Mouse (Mus musculus) kidney, adult 2 months (tissue): ENCODE results near the gene Foxn3. TPM values are rescaled to one million over a fixed set of nuclear protein-coding genes. Genes with fewer than 3 reads are reported as not detected.

Experiments used
- DNase-seq: peaks from one replicate; pipeline ENCODE4 v3.0.0; 2021
- H3K27ac ChIP-seq: fragments of 200-500 bp; 2 replicates; pipeline ENCODE4 v1.5.1; 2012; ENCODE audit warnings: low read depth, low read length, control low read depth, inconsistent platforms; ENCODE audit not compliant: insufficient read depth
- H3K27me3 ChIP-seq: fragments of 200-500 bp; replicated peaks from 2 replicates; pipeline ENCODE4 v1.6.1; 2012; ENCODE audit warnings: mild to moderate bottlenecking, moderate library complexity, low read length, inconsistent platforms; ENCODE audit not compliant: control insufficient read depth, insufficient read depth
- H3K36me3 ChIP-seq: fragments of 200-500 bp; 2 replicates; pipeline ENCODE4 v1.6.1; 2012; ENCODE audit warnings: mild to moderate bottlenecking, moderate library complexity, low read length, inconsistent platforms; ENCODE audit not compliant: control insufficient read depth, insufficient read depth
- H3K4me1 ChIP-seq: fragments of 200-500 bp; 2 replicates; pipeline ENCODE4 v1.6.1; 2011; ENCODE audit warnings: low read length; ENCODE audit not compliant: control insufficient read depth, insufficient read depth
- H3K4me3 ChIP-seq: fragments of 200-500 bp; 2 replicates; pipeline ENCODE4 v1.5.1; 2011; ENCODE audit warnings: mild to moderate bottlenecking, low read depth, low read length, control low read depth; ENCODE audit not compliant: insufficient read depth
- CTCF ChIP-seq: fragments of 200-500 bp; conservative IDR thresholded peaks from 2 replicates; pipeline ENCODE4 v1.5.1; 2011; ENCODE audit warnings: low read depth, mild to moderate bottlenecking, control low read depth, low read length, moderate library complexity, mixed read lengths; ENCODE audit not compliant: insufficient read depth, insufficient read length
- POLR2A ChIP-seq: fragments of 200-500 bp; IDR thresholded peaks from one replicate; pipeline ENCODE4 v1.6.1; 2011; ENCODE audit warnings: low read depth, low read length, control low read depth
- WGBS: fragments of 180-500 bp; shearing (Covaris S2); methylation state at CpG from one replicate; pipeline ENCODE4 v1.1.7; 2018; 5-methylcytosine and 5-hydroxymethylcytosine counted together
- polyA plus RNA-seq: library from polyadenylated mRNA; depleted of rRNA; stranded (reverse); fragments of >200 nt; gene quantifications from 2 replicates; pipeline ENCODE4 v1.2.3, GENCODE M21; 2012

The Foxn3 gene
- polyA plus RNA-seq, 1 experiment = 28.0 TPM

DNA sequence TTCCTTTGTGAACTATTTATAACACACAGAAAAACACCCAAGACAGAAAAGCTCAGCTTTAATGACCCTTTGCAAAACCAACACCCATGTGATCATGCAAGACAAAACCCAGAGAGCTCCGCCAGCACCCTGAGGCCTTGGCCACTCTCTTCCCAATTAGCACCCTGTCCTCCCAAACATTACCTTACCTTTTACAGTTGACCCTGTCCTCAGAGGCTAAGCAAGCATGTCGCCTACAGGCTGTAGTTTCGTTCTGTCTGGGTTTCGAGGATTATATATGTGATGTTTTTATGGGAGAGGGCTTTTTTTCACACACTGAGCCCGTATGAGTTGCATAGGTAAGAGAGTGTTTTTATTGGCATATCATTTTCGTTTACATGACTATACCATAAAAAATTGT lies 26.1 kb downstream of the Foxn3 start:
- Histone ChIP-seq H3K36me3 (no peaks in the 10 kb centered on the region), H3K4me3 (no peak overlapping the region), H3K27me3 (no peaks in the 10 kb centered on the region), H3K27ac (no peak overlapping the region), H3K4me1 (no peaks in the 10 kb centered on the region)
- WGBS = 75% methylated on average over 6 of the region's 6 CpGs
- TF ChIP-seq CTCF (no peak), POLR2A (no peak)
- no peak for DNase-seq

DNA sequence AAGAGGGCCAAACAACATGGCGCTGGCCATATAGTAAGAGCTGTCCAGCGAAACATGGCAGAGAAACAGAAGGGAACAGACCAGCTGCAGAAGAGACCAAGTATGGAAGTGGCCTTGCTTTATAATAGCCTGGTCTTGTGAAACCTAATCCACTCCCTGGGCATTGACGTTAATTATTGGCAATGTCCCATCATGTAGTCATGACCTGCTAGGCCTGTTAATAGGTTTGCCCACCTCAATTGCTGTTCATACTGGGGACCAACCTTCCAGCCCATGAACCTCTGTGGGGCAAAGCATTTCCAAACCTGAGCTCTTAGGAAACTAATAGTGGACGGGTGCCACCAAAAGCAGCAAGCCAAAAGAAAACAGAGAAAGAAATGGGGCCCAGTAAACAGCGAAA lies 27.0 kb downstream of the Foxn3 start:
- DNase-seq = no peak
- no peak overlapping the region for H3K4me3 ChIP-seq
- H3K4me1 ChIP-seq = no peaks in the 10 kb centered on the region
- H3K27ac ChIP-seq = no peak overlapping the region
- H3K36me3 ChIP-seq = no peaks in the 10 kb centered on the region
- TF ChIP-seq CTCF = no peak
- no peak for TF ChIP-seq POLR2A
- no peaks in the 10 kb centered on the region for H3K27me3 ChIP-seq
- 96% methylated on average over 5 of the region's 5 CpGs for WGBS

DNA sequence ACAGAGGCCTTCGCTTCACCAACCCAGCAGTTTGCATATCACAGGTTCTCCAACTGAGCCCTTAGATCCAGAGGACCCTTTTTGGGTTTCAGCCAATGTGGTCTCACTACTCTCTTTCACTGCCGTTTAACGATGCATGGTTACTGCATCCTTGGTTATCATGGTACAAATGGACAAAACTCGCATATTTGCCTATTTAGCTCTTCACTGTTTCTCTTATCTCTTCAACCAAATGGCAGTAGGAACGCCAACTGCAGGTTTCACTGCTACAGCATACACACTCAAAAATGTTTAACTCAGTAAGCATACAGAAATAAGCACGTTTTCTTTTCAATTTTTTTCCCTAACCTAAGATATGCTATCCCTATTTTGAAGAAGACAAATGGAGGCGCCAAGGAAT lies 31.0 kb downstream of the Foxn3 start:
- Histone ChIP-seq H3K4me3 (no peak overlapping the region), H3K4me1 (peaks cover 7% of the 10 kb centered on the region; the same call in 1 of the 2 replicates), H3K36me3 (no peaks in the 10 kb centered on the region), H3K27ac (no peak overlapping the region), H3K27me3 (no peaks in the 10 kb centered on the region)
- TF ChIP-seq CTCF = no peak
- no peak for TF ChIP-seq POLR2A
- DNase-seq = no peak
- WGBS = 94% methylated on average over 7 of the region's 7 CpGs

DNA sequence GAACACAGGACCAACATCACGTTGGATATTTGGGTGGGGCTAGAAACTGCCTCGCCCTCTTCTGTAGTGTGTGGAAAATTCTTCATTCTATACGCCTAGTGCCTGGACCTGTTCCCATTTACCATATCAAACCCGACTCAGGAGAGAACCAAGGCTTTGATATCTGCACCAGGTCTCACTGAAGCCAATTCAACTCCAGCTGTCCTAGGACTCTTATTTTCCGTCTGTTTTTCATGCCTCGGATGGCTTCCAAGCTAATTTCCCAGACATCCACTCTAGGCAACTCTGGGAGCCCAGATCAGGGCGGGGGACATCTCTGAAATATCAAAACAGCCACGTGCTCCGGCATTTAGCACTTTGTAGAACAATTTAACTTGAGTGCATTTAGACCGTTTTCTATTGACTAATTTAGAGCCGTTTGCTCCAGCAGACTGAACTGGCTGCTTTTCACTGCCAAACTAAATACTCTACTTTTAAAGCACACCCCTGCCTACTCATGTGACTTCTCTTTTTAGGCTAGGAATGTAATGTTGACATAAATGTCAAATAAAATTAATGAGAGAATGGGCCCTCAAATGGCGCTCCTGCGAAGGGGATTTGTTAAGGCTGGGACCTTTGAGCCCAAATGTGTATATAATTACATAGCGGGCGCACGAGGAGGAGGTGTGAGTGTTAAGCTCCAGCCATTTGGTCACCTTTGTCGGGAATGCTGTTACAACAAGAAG lies 33.5 kb downstream of the Foxn3 start:
- Histone ChIP-seq H3K27me3 (no peaks in the 10 kb centered on the region), H3K27ac (no peak overlapping the region), H3K4me3 (no peak overlapping the region), H3K36me3 (no peaks in the 10 kb centered on the region), H3K4me1 (peaks cover 7% of the 10 kb centered on the region; the same call in 1 of the 2 replicates)
- TF ChIP-seq POLR2A = no peak
- TF ChIP-seq CTCF = no peak
- 36% methylated on average over 17 of the region's 17 CpGs for WGBS
- peak; percentile 55 for DNase-seq

- no peaks in the 10 kb centered on the region for H3K36me3 ChIP-seq
- no peaks in the 10 kb centered on the region for H3K27me3 ChIP-seq
- 55% methylated on average over 5 of the region's 5 CpGs for WGBS
- peaks cover 7% of the 10 kb centered on the region; the same call in 1 of the 2 replicates for H3K4me1 ChIP-seq
- H3K4me3 ChIP-seq = no peak overlapping the region
- peak; percentile 25 for DNase-seq
- H3K27ac ChIP-seq = no peak overlapping the region
- TF ChIP-seq POLR2A = no peak
- TF ChIP-seq CTCF = no peak
These were observed 34.4 kb downstream of the Foxn3 start for GRCm38 (mm10) chr12:99528958-99529357.

DNA sequence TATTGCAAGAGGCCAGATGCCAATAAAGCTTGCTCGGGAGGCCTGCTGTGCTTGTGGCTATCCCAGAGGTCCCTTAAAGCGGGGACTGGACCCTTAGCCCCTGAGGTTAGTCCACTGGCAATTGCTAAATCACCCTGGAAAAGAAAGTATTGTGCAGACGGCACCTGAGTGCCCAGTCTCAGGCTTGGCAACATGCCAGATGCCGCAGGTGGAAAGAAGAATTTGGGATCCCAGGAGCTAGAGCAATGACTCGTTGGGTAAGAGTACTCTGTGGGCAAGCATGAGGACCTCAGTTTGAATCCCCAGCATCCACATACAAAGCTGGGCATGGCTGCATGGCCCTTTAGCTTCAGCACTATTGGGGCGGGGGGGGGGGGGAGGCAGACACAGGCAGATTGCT lies 35.9 kb downstream of the Foxn3 start:
- Histone ChIP-seq H3K27me3 (no peaks in the 10 kb centered on the region), H3K4me3 (no peak overlapping the region), H3K4me1 (peaks cover 7% of the 10 kb centered on the region; the same call in 1 of the 2 replicates), H3K36me3 (no peaks in the 10 kb centered on the region), H3K27ac (no peak overlapping the region)
- no peak for TF ChIP-seq CTCF
- DNase-seq = no peak
- 75% methylated on average over 6 of the region's 6 CpGs for WGBS

GRCm38 (mm10) chr12:99526571-99527140 lies 36.7 kb downstream of the Foxn3 start:
- H3K36me3 ChIP-seq = no peaks in the 10 kb centered on the region
- H3K27me3 ChIP-seq = no peaks in the 10 kb centered on the region
- H3K4me1 ChIP-seq = peaks cover 7% of the 10 kb centered on the region; the same call in 1 of the 2 replicates
- no peak overlapping the region for H3K4me3 ChIP-seq
- no peak overlapping the region for H3K27ac ChIP-seq
- no peak for TF ChIP-seq POLR2A
- TF ChIP-seq CTCF = no peak
- no peak for DNase-seq
- 46% methylated on average over 9 of the region's 9 CpGs for WGBS
